Mouse (Mus musculus) MEL (cell line): ENCODE results near the gene Snf8. TPM values are rescaled to one million over a fixed set of nuclear protein-coding genes. Genes with fewer than 3 reads are reported as not detected.

Experiments
- DNase-seq: peaks from one replicate; pipeline ENCODE4 v3.0.0; 2011; ENCODE audit warnings: low read depth, low spot score
- H3K27ac ChIP-seq: 2 replicates; pipeline ENCODE4 v1.5.1; 2012; ENCODE audit warnings: low read depth, mild to moderate bottlenecking, control low read depth, low read length, moderate library complexity; ENCODE audit not compliant: control insufficient read depth
- H3K27me3 ChIP-seq, 2 experiments: fragments of 150-350 bp in 1 of 2; sonication (generic) in 1 of 2; 2 replicates each; pipeline ENCODE4 v1.6.1; 2012; ENCODE audit warnings: low read length in 2 of 2, mild to moderate bottlenecking in 2 of 2, improper control_type of control experiment in 1 of 2, moderate library complexity in 1 of 2; ENCODE audit not compliant: insufficient read depth in 2 of 2, control insufficient read depth in 1 of 2
- H3K36me3 ChIP-seq, 2 experiments: 2 replicates each; pipeline ENCODE4 v1.6.1; 2012 to 2014; ENCODE audit warnings: low read length in 2 of 2, improper control_type of control experiment in 1 of 2, inconsistent platforms in 1 of 2, mild to moderate bottlenecking in 1 of 2; ENCODE audit not compliant: insufficient read depth in 2 of 2, control insufficient read depth in 1 of 2
- H3K4me1 ChIP-seq, 2 experiments: fragments of 150-350 bp in 1 of 2; sonication (generic) in 1 of 2; 2 replicates each; pipeline ENCODE4 v1.6.1; 2012; ENCODE audit warnings: low read length in 2 of 2, improper control_type of control experiment in 1 of 2, mild to moderate bottlenecking in 1 of 2; ENCODE audit not compliant: insufficient read depth in 2 of 2, control insufficient read depth in 1 of 2
- H3K4me3 ChIP-seq, 2 experiments: fragments of 150-350 bp in 1 of 2; sonication (generic) in 1 of 2; 2 replicates each; pipeline ENCODE4 v1.5.1; 2012; ENCODE audit warnings: low read depth in 2 of 2, low read length in 2 of 2, mild to moderate bottlenecking in 2 of 2, moderate library complexity in 2 of 2, control low read depth in 1 of 2, improper control_type of control experiment in 1 of 2; ENCODE audit not compliant: control insufficient read depth in 1 of 2, insufficient read depth in 1 of 2
- H3K79me2 ChIP-seq: 2 replicates; pipeline ENCODE4 v1.6.1; 2012; ENCODE audit warnings: mild to moderate bottlenecking, low read length, moderate library complexity; ENCODE audit not compliant: control insufficient read depth, poor library complexity, insufficient read depth
- H3K9ac ChIP-seq: 2 replicates; pipeline ENCODE4 v1.6.1; 2012; ENCODE audit warnings: low read depth, mild to moderate bottlenecking, control low read depth, low read length, moderate library complexity; ENCODE audit not compliant: control insufficient read depth, poor library complexity, severe bottlenecking
- H3K9me3 ChIP-seq: fragments of 150-350 bp; sonication (generic); replicated peaks from 2 replicates; pipeline ENCODE4 v1.6.1; 2012; ENCODE audit warnings: mild to moderate bottlenecking, low read length, improper control_type of control experiment, moderate library complexity; ENCODE audit not compliant: insufficient read depth
- BHLHE40 ChIP-seq: IDR thresholded peaks from 2 replicates; pipeline ENCODE4 v1.6.1; 2012; ENCODE audit warnings: low read depth, mild to moderate bottlenecking, inconsistent platforms, low read length, improper control_type of control experiment, borderline replicate concordance
- CHD1 ChIP-seq: IDR thresholded peaks from 2 replicates; pipeline ENCODE4 v1.6.1; 2012; ENCODE audit warnings: low read depth, mild to moderate bottlenecking, inconsistent platforms, low read length, improper control_type of control experiment
- E2F4 ChIP-seq: IDR thresholded peaks from 2 replicates; pipeline ENCODE4 v1.6.1; 2011; ENCODE audit warnings: low read depth, low read length, improper control_type of control experiment, borderline replicate concordance
- ELF1 ChIP-seq: IDR thresholded peaks from 2 replicates; pipeline ENCODE4 v1.6.1; 2014; ENCODE audit warnings: low read depth, mild to moderate bottlenecking, inconsistent platforms, low read length, improper control_type of control experiment, moderate library complexity
- EP300 ChIP-seq, 2 experiments: IDR thresholded peaks; 2 replicates each; pipeline ENCODE4 v1.6.1; 2011; ENCODE audit warnings: improper control_type of control experiment in 2 of 2, low read length in 2 of 2, low read depth in 1 of 2, mild to moderate bottlenecking in 1 of 2
- ETS1 ChIP-seq: IDR thresholded peaks from 2 replicates; pipeline ENCODE4 v1.6.1; 2012; ENCODE audit warnings: low read depth, mild to moderate bottlenecking, inconsistent platforms, low read length, improper control_type of control experiment, moderate library complexity
- GABPA ChIP-seq: IDR thresholded peaks from 2 replicates; pipeline ENCODE4 v1.6.1; 2012; ENCODE audit warnings: low read depth, mild to moderate bottlenecking, inconsistent platforms, low read length, improper control_type of control experiment, moderate library complexity
- GATA1 ChIP-seq: IDR thresholded peaks from 2 replicates; pipeline ENCODE4 v1.6.1; 2011; ENCODE audit warnings: low read depth, low read length, improper control_type of control experiment
- HCFC1 ChIP-seq: IDR thresholded peaks from 2 replicates; pipeline ENCODE4 v1.6.1; 2012; ENCODE audit warnings: low read depth, mild to moderate bottlenecking, inconsistent platforms, low read length, improper control_type of control experiment, moderate library complexity
- JUND ChIP-seq: IDR thresholded peaks from 2 replicates; pipeline ENCODE4 v1.6.1; 2011; ENCODE audit warnings: low read depth, mild to moderate bottlenecking, improper control_type of control experiment, low read length
- KAT2A ChIP-seq: conservative IDR thresholded peaks from 2 replicates; pipeline ENCODE4 v1.6.1; 2012; ENCODE audit warnings: low read depth, low read length, improper control_type of control experiment, inconsistent platforms
- MAFK ChIP-seq: IDR thresholded peaks from 2 replicates; pipeline ENCODE4 v1.6.1; 2011; ENCODE audit warnings: low read depth, mild to moderate bottlenecking, low read length, improper control_type of control experiment, borderline replicate concordance
- MAZ ChIP-seq: IDR thresholded peaks from 2 replicates; pipeline ENCODE4 v1.6.1; 2012; ENCODE audit warnings: low read depth, mild to moderate bottlenecking, inconsistent platforms, low read length, improper control_type of control experiment
- MYB ChIP-seq: IDR thresholded peaks from 2 replicates; pipeline ENCODE4 v1.6.1; 2011; ENCODE audit warnings: mild to moderate bottlenecking, low read depth, low read length, improper control_type of control experiment
- MYC ChIP-seq: IDR thresholded peaks from 2 replicates; pipeline ENCODE4 v1.6.1; 2011; ENCODE audit warnings: low read depth, mild to moderate bottlenecking, low read length, improper control_type of control experiment, moderate library complexity
- NELFE ChIP-seq: IDR thresholded peaks from 2 replicates; pipeline ENCODE4 v1.6.1; 2011; ENCODE audit warnings: low read depth, low read length, improper control_type of control experiment
- RAD21 ChIP-seq: IDR thresholded peaks from 2 replicates; pipeline ENCODE4 v1.6.1; 2011; ENCODE audit warnings: mild to moderate bottlenecking, low read depth, low read length, improper control_type of control experiment
- RCOR1 ChIP-seq: IDR thresholded peaks from 2 replicates; pipeline ENCODE4 v1.6.1; 2012; ENCODE audit warnings: low read depth, mild to moderate bottlenecking, inconsistent platforms, low read length, improper control_type of control experiment
- SIN3A ChIP-seq: IDR thresholded peaks from 2 replicates; pipeline ENCODE4 v1.6.1; 2012; ENCODE audit warnings: low read length, improper control_type of control experiment, inconsistent platforms
- SMC3 ChIP-seq: IDR thresholded peaks from 2 replicates; pipeline ENCODE4 v1.6.1; 2011; ENCODE audit warnings: low read depth, low read length, improper control_type of control experiment
- TAL1 ChIP-seq: IDR thresholded peaks from 2 replicates; pipeline ENCODE4 v1.6.1; 2012; ENCODE audit warnings: mild to moderate bottlenecking, inconsistent platforms, low read length, moderate library complexity, mixed read lengths
- TBP ChIP-seq: IDR thresholded peaks from 2 replicates; pipeline ENCODE4 v1.8.0; 2011; ENCODE audit warnings: low read depth, low read length, improper control_type of control experiment
- TCF12 ChIP-seq: IDR thresholded peaks from 2 replicates; pipeline ENCODE4 v1.6.1; 2014; ENCODE audit warnings: low read depth, mild to moderate bottlenecking, inconsistent platforms, low read length, improper control_type of control experiment, moderate library complexity
- UBTF ChIP-seq: IDR thresholded peaks from 2 replicates; pipeline ENCODE4 v1.6.1; 2012; ENCODE audit warnings: low read depth, mild to moderate bottlenecking, inconsistent platforms, low read length, improper control_type of control experiment, moderate library complexity, borderline replicate concordance; ENCODE audit not compliant: insufficient read depth
- USF1 ChIP-seq: IDR thresholded peaks from 2 replicates; pipeline ENCODE4 v1.6.1; 2014; ENCODE audit warnings: low read depth, mild to moderate bottlenecking, inconsistent platforms, low read length, improper control_type of control experiment, moderate library complexity
- ZC3H11A ChIP-seq: IDR thresholded peaks from 2 replicates; pipeline ENCODE4 v1.6.1; 2012; ENCODE audit warnings: low read depth, mild to moderate bottlenecking, inconsistent platforms, low read length, improper control_type of control experiment
- polyA plus RNA-seq, 2 experiments: library from polyadenylated mRNA; stranded (reverse) in 1 of 2; unstranded in 1 of 2; fragments of >175 nt in 1 of 2; fragments of >200 nt in 1 of 2; gene quantifications; 2 replicates each; pipeline versions ENCODE4 v1.2.1 to v1.2.4; 2012; ENCODE audit warnings: low replicate concordance in 2 of 2, low read depth in 1 of 2; ENCODE audit not compliant: insufficient read length in 2 of 2, insufficient read depth in 1 of 2, missing spikeins in 1 of 2
- total RNA-seq: library from RNA; depleted of rRNA; stranded (reverse); fragments of 300-350 nt; gene quantifications from 2 replicates; pipeline ENCODE4 v1.2.3, GENCODE M21; 2012

The Snf8 gene
- total and polyA plus RNA-seq, 3 experiments = 135 to 183 TPM; not detected in 1

DNA sequence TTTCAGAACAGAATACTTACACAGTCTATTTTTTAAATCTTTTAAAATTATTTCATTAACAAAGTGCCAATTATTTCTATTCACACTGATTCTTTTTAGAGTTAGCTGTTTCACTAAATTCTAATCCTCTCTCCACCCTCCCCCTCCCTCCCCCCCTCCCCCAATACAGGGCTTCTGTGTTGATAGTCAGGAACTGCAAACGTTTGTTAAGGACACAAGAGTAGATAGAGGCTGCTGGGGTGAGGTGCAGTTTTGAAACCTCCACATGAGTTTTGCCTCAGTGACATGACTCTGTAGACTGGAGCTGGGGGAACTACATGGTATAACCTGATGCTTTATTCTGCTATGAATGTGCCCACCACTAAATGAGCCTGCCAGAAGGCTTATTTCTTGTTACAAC is 25.9 kb upstream of the Snf8 start:
- Histone ChIP-seq H3K36me3 (no peaks in the 10 kb centered on the region), H3K9me3 (no peaks in the 10 kb centered on the region), H3K4me3 (no peak overlapping the region), H3K27me3 (peaks cover 11 to 26% of the 10 kb centered on the region in 2 experiments), H3K9ac (no peak overlapping the region), H3K27ac (no peak overlapping the region), H3K4me1 (no peaks in the 10 kb centered on the region), H3K79me2 (no peaks in the 10 kb centered on the region)
- DNase-seq = no peak
- no peak for TF ChIP-seq SMC3

- Histone ChIP-seq H3K79me2 (no peaks in the 10 kb centered on the region), H3K9me3 (no peaks in the 10 kb centered on the region), H3K27me3 (peaks cover 19 to 40% of the 10 kb centered on the region in 2 experiments), H3K36me3 (no peaks in the 10 kb centered on the region), H3K9ac (no peak overlapping the region), H3K4me3 (no peak overlapping the region), H3K27ac (no peak overlapping the region), H3K4me1 (no peaks in the 10 kb centered on the region)
- DNase-seq = no peak
- TF ChIP-seq RAD21 (no peak), NELFE (no peak), RCOR1 (no peak), UBTF (no peak), MAZ (no peak), SIN3A (no peak), GATA1 (no peak), EP300 (IDR thresholded peaks at IDR 0.05; ENCODE audit: low read depth in 1 of 2, low read length in 2 of 2) (no peak), MYC (no peak), USF1 (no peak), MYB (no peak), TAL1 (no peak), ETS1 (no peak), GABPA (no peak), TCF12 (no peak), KAT2A (no peak)
Observed at GRCm38 (mm10) chr11:96011982-96012381, 22.7 kb upstream of the Snf8 start.

- DNase-seq = no peak
- Histone ChIP-seq H3K4me1 (no peaks in the 10 kb centered on the region), H3K27ac (no peak overlapping the region), H3K79me2 (no peaks in the 10 kb centered on the region), H3K9me3 (no peaks in the 10 kb centered on the region), H3K27me3 (peaks cover 27 to 40% of the 10 kb centered on the region in 2 experiments), H3K36me3 (no peaks in the 10 kb centered on the region), H3K9ac (no peak overlapping the region), H3K4me3 (no peak overlapping the region)
- TF ChIP-seq TCF12 = no peak
- TF ChIP-seq SMC3 = no peak
- TF ChIP-seq TBP = no peak
- no peak for TF ChIP-seq ZC3H11A
- no peak for TF ChIP-seq RCOR1
- no peak for TF ChIP-seq JUND
- no peak for TF ChIP-seq E2F4
- no peak for TF ChIP-seq KAT2A
- TF ChIP-seq ELF1 = no peak
- no peak for TF ChIP-seq EP300 (IDR thresholded peaks at IDR 0.05; ENCODE audit: low read depth in 1 of 2, low read length in 2 of 2)
- no peak for TF ChIP-seq TAL1
- no peak for TF ChIP-seq CHD1
- TF ChIP-seq HCFC1 = no peak
- no peak for TF ChIP-seq MAFK
- TF ChIP-seq UBTF = no peak
- TF ChIP-seq BHLHE40 = no peak
- no peak for TF ChIP-seq ETS1
- TF ChIP-seq MYC = no peak
- TF ChIP-seq MYB = no peak
Observed at GRCm38 (mm10) chr11:96015421-96015820, 19.3 kb upstream of the Snf8 start.
